Mouse (Mus musculus): ENCODE measurements around the gene Ints14. TPM values are rescaled to one million over a fixed set of nuclear protein-coding genes. Genes with fewer than 3 reads are reported as not detected.

The Ints14 gene
- polyA plus RNA-seq, 1 experiment from 2014 or later = 31.4 TPM

DNA sequence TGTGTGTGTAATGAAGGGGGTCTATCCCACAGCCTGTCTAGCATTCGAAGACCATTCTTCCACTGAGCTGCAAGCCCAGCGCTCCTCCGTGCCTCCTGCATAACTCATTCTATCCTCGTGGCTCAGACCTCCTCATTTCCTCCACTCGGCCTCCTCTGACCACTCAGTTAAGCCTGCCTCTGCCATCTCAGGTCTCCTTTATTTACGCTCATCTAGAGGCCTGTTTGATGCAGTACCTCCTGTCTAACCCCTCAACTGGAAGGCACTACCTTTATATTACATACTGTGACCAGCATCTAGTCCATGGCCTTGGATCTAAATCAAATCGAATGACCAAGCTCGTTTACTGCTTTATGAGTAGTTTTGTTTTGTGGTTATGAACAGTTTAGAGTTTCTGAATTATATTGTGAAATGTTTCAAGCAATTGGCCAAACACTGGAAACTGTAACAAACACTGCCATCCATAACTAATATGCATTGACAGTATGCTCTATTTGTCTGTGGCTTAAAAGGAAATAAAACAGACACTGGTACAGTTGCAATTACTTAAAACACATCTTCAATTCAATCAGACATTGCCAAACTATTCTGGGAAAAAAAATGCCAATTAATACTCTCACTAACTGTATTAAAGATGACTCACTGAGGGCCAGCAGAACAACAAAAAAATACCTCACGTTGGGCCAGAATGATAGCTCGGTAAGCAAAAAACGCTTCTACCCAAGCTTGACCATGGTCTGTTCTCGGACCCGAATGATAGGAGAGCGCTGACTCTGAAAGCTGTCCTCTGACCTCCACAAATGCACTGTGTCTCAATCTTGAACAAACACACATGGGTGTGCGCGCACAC, 56.5 kb downstream of the Ints14 start:
- ChIA-PET CTCF (interaction anchor here (1.4 to 2.8 kb wide), 2 partner anchors 15 to 16 kb away, joined by 3 to 9 read pairs; partner anchors contain the start of gene Dpp8), POLR2A (interaction anchor here (1.8 kb wide), 1 partner anchor 22 kb away, joined by 6 read pairs; no protein-coding TSS in a partner anchor)
- no peak for TF ChIP-seq CTCF (IDR thresholded peaks at IDR 0.05)
- no peaks in the 10 kb centered on the region for H3K27me3 ChIP-seq
- DNase-seq (ENCODE audit: low read depth, low spot score) = no peak
- in situ Hi-C loops (cut with MboI; ENCODE audit: low pct_unique_long_range_greater_than_20kb) = no loop called here
- ATAC-seq = no peak

DNA sequence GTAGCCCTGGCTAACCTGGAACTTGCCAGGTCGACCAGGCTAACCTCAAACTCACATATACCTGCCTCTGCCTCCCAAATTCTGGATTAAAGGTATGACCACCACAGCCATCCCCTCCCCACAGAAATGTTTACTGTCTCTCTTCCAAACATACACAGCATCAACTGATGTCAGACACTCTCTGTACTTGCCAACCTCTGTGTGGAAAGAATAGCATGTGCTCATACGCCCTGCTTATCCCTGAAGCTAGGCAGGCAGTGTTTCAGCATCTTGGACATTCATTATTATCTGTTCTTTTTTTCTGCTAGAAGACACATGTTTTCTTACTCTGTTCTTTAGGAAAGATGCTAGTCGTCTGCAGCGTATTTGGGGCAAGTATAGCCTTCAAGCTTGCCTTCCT, 57.2 kb downstream of the Ints14 start:
- in situ Hi-C loops (cut with MboI; ENCODE audit: low pct_unique_long_range_greater_than_20kb) = no loop called here
- CTCF ChIA-PET = interaction anchor here (1.4 kb wide), 1 partner anchor 15 kb away, joined by 3 read pairs; the partner anchor contains the start of gene Dpp8
- no peaks in the 10 kb centered on the region for H3K27me3 ChIP-seq
- ATAC-seq (no peak), DNase-seq (ENCODE audit: low read depth, low spot score) (no peak)
- no peak for TF ChIP-seq CTCF (IDR thresholded peaks at IDR 0.05)
- POLR2A ChIA-PET = no interaction called here

DNA sequence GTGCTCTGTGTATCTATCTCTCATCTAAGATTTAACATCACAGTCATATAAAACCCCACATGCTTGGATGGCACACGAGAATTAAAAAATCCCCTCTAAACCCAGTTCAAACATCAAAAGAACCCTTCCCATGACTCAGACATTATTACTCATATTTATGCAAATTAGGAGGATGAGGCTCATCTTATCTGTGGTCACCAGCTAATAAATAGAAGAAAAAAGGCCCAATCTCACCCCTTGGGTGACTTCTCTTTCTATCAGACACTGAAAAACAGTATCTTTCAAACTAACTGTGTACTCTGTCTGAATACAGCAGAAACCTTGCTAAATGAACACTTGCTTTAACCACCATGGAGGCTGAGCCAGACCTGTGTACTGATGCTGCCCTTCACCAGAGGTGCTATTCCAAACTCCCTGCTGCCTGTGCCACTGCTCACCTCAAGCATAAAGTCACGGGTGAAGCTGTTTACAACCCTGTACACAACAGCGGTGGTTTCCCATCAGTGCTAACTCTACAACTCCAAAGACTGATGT, 58.0 kb downstream of the Ints14 start:
- ATAC-seq (no peak), DNase-seq (ENCODE audit: low read depth, low spot score) (no peak)
- ChIA-PET POLR2A (interaction anchor here (1.1 kb wide), 1 partner anchor 14 kb away, joined by 3 read pairs; the partner anchor contains the start of gene Dpp8), CTCF (interaction anchor here (1.4 kb wide), 1 partner anchor 14 kb away, joined by 3 read pairs; the partner anchor contains the start of gene Dpp8)
- H3K27me3 ChIP-seq = no peaks in the 10 kb centered on the region
- in situ Hi-C loops (cut with MboI; ENCODE audit: low pct_unique_long_range_greater_than_20kb) = no loop called here
- TF ChIP-seq CTCF (IDR thresholded peaks at IDR 0.05) = no peak

DNA sequence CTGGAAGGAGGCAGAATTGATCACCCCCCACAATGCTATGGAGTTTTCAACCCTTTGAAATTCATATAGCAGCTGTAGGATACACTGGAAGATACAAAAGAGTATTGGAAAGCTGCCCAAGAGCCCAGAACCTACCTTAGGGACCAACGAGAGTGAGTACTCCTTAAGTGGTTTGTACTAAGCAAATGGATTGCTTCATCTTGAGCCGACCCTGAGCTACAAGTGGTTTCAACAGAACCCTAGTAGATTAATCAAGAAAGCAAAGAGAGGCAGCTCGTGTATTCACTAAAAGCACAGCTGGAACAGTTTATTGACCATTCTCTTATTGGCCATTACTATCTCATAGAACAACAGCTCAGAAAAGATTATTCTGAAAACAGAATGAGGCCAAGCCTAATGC, 58.4 kb downstream of the Ints14 start:
- in situ Hi-C loops (cut with MboI; ENCODE audit: low pct_unique_long_range_greater_than_20kb) = no loop called here
- DNase-seq (ENCODE audit: low read depth, low spot score) = no peak
- POLR2A ChIA-PET = interaction anchor here (1.1 kb wide), 1 partner anchor 13 kb away, joined by 3 read pairs; the partner anchor contains the start of gene Dpp8
- CTCF ChIA-PET = no interaction called here
- no peaks in the 10 kb centered on the region for H3K27me3 ChIP-seq
- no peak for ATAC-seq
- no peak for TF ChIP-seq CTCF (IDR thresholded peaks at IDR 0.05)

DNA sequence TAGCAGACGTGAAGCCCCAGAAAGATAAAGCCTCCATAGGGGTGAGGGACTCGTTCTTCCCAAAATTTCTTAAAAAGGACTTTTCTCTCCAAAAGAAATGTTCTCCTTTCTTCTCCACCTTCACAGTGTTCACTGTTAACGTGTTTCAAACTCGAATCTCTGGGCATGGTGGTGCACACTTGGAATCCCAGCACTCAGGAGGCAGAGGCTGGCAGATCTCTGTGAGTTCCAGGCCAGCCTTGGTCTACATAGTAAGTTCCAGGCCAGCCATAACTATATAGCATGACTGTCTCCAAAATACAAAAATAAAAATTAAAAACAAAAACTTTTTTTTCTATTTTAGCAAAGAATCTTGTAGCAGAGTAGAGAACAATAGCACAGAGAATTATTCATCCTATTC, 59.4 kb downstream of the Ints14 start:
- in situ Hi-C loops (cut with MboI; ENCODE audit: low pct_unique_long_range_greater_than_20kb) = no loop called here
- ChIA-PET CTCF (interaction anchor here (0.7 to 2.4 kb wide), 2 partner anchors 8 to 28 kb away, joined by 3 to 13 read pairs; no protein-coding TSS in a partner anchor), POLR2A (no interaction called here)
- DNase-seq (ENCODE audit: low read depth, low spot score) (no peak), ATAC-seq (no peak)
- H3K27me3 ChIP-seq = no peaks in the 10 kb centered on the region
- TF ChIP-seq CTCF (IDR thresholded peaks at IDR 0.05) = no peak

DNA sequence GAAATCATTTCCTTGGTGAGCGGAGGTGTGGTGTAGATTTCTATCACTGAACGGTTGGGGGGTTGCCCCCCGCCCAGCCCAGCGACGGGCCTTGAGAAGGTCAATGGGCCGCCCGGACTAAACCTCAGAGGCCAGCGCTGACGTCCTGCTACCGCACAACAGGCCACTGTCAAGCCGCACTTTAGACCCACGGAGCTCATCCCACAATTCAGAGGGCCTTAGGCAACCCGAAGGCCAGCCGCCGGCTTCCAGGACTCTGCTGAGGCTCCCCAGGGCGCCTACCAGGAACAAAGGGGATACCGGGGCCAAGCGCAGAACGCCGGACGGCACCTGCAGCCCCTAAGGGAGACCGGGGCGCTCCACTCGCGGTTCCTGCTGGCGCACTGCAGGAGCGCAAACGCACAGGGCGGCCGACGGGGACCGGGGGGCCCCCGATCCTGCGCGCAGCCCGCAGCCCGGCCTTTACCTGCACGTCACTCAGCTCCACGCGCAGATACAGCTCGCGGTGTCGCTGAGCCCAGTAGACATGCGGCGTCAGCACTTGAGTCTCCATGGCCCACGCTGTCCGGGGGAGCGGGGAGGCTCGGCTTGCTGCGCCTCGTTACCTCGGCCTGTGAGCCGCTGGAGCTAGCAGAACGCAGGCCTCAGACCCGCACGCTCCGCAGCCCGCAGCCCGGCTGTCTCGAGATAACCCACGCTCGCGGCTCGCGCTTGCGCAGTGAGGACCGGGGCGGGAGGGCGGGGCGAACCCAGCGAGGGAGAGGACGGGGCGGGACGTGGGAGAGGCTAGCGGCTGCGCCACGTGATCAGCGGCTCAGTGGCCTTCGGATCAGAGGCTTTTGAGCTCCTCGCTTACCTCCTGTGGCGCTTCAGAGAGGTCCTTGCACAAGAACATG, 60.5 kb downstream of the Ints14 start, which contains the start of gene Hacd3:
Gene Hacd3 (minus strand): TSS at position 703 of the 896 bp plus-strand sequence.
- CTCF ChIA-PET = interaction anchor here (0.9 to 2.4 kb wide), 3 partner anchors 9 to 15 kb away, joined by 3 to 13 read pairs (median 4); no protein-coding TSS in a partner anchor
- ATAC-seq (peak; percentile 74), DNase-seq (ENCODE audit: low read depth, low spot score) (no peak)
- no peaks in the 10 kb centered on the region for H3K27me3 ChIP-seq
- in situ Hi-C loops (cut with MboI; ENCODE audit: low pct_unique_long_range_greater_than_20kb) = no loop called here
- POLR2A ChIA-PET = interaction anchor here (0.6 to 1.9 kb wide), 4 partner anchors 12 to 268 kb away, joined by 3 to 7 read pairs (median 4); no protein-coding TSS in a partner anchor
- no peak for TF ChIP-seq CTCF (IDR thresholded peaks at IDR 0.05)

DNA sequence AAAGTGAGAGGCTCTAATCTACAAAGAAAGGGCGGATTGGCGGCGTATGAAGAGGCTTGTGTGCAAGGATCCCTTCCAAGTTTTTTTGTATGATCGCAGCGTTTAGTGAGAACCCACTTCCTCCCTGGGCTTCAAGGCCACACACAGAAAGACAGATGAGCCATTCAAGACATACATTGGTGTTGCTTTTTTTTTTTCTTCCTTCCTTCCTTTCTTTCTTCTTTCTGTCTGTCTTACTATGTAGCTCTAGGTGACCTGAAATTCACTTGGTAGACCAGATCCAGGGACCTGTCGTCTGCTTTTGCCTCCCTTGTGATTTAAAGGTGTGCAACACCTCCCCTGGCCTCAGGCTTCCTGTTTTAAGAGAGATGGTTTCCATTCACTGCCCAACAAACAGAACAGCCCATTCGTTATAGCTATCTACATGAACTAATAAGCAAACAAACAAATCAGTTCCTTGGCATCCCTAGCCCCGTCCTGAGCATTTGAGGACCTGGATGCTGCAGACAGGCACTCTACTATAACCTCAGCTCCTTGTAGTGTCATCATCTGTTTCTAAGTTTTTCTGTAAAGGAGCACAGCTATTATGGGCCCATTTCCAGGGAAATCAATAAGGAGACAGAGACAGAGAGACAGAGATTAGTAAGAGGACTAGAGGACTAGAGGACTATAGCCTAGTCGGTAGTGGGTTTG, 61.3 kb downstream of the Ints14 start:
- ChIA-PET CTCF (interaction anchor here (0.9 to 2.4 kb wide), 3 partner anchors 9 to 15 kb away, joined by 3 to 13 read pairs (median 4); no protein-coding TSS in a partner anchor), POLR2A (interaction anchor here (0.5 to 1.9 kb wide), 5 partner anchors 9 to 264 kb away, joined by 3 to 7 read pairs (median 3); no protein-coding TSS in a partner anchor)
- TF ChIP-seq CTCF (IDR thresholded peaks at IDR 0.05) = no peak
- in situ Hi-C loops (cut with MboI; ENCODE audit: low pct_unique_long_range_greater_than_20kb) = no loop called here
- DNase-seq (ENCODE audit: low read depth, low spot score) (no peak), ATAC-seq (no peak)
- no peaks in the 10 kb centered on the region for H3K27me3 ChIP-seq

DNA sequence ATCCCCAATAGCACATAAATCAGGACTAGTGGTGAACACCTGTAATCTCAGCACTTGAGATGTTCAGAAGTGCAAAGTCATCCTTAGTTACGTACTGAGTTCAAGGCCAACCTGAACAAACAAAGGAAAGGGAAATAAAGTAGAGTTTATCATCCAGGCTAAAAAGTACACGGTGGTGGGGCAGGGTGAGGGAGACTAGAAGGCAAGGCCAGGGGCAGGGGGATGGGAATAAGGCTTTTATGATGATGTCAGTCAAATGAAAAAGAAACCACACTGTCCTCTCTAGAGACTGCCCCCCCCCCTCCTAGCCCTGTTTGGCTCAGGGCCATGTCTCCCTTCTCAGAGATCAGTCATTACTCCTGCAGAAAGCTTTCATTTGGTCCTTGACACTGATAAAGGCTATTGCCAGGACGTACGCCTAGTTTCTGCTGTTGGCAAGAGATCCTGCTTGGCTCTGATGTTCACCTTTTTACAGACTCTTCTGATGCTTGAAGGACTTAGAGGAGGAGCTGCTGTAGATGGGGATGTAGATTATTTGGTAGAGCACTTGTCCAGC, 62.0 kb downstream of the Ints14 start:
- H3K27me3 ChIP-seq = no peaks in the 10 kb centered on the region
- in situ Hi-C loops (cut with MboI; ENCODE audit: low pct_unique_long_range_greater_than_20kb) = no loop called here
- no peak for DNase-seq (ENCODE audit: low read depth, low spot score)
- no peak for ATAC-seq
- POLR2A ChIA-PET = interaction anchor here (0.5 to 1.9 kb wide), 4 partner anchors 8 to 264 kb away, joined by 3 to 7 read pairs (median 3); no protein-coding TSS in a partner anchor
- TF ChIP-seq CTCF (IDR thresholded peaks at IDR 0.05) = no peak
- CTCF ChIA-PET = interaction anchor here (2.4 kb wide), 1 partner anchor 11 kb away, joined by 13 read pairs; no protein-coding TSS in a partner anchor

DNA sequence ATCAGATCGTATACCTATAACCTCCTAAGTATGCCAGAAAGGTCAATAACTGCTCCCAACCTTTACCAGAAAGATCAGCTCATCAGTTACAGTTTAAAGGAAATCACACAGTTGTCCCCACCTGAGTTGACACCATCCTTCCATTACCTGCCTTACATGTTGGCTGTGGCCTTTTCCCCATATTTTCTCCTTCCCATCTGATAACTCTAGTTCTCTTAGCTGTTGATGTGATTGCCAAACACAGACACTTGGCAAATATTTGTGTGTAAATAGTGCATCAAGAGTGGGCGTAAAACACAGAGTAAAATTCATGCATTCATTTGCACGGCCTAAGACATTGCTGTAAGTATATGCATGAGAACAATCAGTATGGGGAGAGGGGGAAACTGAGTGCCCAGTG, 62.7 kb downstream of the Ints14 start:
- DNase-seq (ENCODE audit: low read depth, low spot score) (no peak), ATAC-seq (no peak)
- TF ChIP-seq CTCF (IDR thresholded peaks at IDR 0.05) = no peak
- H3K27me3 ChIP-seq = no peaks in the 10 kb centered on the region
- CTCF ChIA-PET = no interaction called here
- in situ Hi-C loops (cut with MboI; ENCODE audit: low pct_unique_long_range_greater_than_20kb) = no loop called here
- POLR2A ChIA-PET = interaction anchor here (1.0 kb wide), 1 partner anchor 8 kb away, joined by 3 read pairs; no protein-coding TSS in a partner anchor
